Mouse (Mus musculus) adrenal gland, postnatal 14 days (tissue): ENCODE results near the gene Rflnb. TPM values are rescaled to one million over a fixed set of nuclear protein-coding genes. Genes with fewer than 3 reads are reported as not detected.

Experiments
- DNase-seq: peaks from one replicate; pipeline ENCODE4 v3.0.0; 2021; ENCODE audit warnings: mixed read lengths
- total RNA-seq: library from RNA; stranded (reverse); gene quantifications from 2 replicates; pipeline ENCODE4 v1.2.3, GENCODE M21; 2021

Rflnb gene
- total RNA-seq, 1 experiment from 2014 or later = 53.4 TPM

DNA sequence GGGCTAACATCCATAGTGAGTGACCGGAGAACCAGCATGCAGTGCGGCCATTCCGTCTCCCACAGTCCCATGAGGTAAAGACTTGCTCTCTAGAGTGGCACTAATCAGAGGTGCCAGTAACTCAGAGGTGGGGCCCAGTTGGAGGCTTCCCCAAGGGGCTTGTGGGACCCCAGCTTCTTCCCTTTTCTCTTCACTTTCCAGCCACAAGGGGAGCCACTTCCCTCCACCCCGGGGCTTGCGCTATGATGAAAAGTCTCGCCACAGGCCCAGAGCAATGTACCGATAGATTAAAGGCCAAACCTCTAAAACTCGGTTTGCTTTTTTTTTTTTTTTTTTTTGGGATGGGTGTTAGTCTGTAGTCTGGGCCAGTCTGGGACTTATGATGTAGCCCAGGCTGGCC lies 35.7 kb downstream of the Rflnb start:
- no peak for DNase-seq

DNA sequence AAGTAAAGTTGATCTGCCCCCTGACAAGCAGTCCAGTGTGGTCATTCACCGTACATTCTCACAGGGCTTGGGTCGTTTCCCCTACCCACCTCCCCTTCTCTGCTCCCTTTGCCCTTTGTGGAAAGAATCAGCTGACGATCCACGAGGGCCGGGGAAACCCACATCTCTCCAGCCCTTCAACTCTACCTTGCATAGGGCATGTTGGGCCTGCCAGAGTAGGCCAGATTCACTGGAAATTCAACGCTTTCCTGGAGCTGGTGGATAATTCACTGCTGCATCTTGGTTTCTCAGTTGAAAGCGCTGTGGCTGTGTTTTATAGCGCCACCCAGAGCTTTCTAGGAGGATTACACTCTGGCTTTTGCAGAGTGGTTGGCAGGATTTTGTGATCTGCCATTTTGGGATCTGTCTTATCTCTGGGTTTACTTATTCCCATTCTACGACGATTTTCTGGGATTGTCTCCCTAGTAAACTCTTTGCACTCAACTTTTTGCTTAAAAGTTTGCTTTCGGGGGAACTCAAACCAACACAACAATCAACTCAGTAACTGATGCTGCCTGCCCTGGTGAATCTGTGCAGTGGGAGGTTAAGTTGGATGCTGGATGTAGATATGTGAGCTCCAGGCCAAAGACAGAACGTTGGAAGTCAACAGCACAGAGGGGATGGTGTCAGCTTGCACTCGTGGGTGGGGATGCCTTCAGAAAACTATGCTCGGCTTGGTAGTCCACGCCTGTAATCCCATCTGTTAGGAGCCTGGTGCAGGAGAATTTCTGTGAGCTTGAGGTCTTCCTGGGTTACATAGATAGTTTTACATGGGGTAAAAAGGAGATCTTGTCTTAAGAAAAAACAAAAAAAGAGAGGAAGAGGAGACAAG lies 36.4 kb downstream of the Rflnb start:
- no peak for DNase-seq

DNA sequence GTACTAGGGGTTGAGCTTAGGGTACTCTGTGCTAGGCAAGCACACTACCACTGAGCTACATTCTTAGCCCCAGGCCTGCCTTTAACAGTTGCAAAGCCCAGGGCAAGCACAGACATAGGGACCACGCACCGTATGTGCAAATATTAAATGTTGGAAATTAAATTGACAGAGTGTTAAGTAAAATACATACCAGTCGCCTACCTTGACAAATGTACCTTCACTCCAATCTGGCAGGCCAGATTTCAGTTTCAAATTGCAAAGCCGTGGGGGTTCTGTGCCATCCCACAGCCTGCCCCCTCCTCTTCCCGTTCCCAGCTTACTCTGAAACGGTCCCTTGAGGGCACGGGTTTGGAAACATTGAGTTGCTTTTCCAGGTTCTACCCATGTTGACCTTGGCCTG lies 41.6 kb downstream of the Rflnb start:
- no peak for DNase-seq

DNA sequence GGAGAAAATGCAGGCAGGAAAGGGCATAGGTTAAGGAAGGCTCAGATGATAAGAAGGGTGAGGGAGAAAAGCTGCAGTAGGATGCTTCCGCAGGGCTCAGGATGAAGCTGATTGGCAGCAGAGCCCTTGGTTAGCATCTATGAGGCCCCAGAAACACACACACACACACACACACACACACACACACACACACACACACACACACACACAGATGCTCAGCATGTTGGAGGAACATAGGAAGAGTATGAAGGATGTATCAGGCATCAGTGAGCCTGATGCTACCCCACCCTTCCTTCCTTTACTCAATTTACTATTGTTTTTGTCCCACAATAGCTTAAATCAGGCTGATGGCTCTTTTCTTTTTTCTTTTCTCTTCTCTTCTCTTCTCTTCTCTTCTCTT lies 43.0 kb downstream of the Rflnb start:
- no peak for DNase-seq

DNA sequence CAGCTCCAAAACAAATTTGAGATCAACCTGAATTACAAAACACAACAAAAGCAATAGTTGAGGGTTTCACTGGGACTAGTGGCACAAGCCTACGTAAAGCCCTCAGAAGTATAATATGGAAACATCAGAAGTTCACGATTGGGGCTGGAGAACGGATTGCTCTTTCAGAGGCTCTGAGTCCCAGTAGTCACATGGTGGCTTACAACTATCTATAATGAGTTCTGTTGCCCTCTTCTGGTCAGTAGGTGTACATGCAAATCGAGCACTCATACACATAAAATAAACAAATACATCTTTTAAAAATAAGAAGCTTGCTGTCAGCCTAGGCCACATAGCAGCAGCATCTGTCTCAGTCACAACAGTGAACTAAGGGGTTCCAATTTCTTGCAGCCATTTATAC lies 44.4 kb downstream of the Rflnb start:
- DNase-seq = no peak

DNA sequence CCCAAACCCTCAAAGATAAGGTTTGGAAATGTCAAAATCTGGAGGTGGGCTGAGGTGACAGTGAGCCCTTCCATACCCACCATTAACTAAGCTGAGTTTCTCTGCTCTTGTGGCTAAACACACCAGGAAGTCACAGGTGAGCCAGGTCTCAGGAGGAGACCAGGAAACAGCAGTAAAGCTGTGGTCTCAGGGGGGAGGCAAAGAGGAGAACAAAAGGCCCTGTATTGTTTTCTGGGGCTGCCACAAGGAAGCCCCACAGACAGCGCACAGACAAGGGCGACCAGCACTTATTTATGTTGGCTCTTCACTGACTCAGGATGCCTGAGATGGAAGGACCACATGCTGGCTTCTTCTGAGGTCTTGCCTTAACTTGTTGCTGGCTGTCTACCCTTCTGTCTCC lies 47.2 kb downstream of the Rflnb start:
- DNase-seq = no peak

DNA sequence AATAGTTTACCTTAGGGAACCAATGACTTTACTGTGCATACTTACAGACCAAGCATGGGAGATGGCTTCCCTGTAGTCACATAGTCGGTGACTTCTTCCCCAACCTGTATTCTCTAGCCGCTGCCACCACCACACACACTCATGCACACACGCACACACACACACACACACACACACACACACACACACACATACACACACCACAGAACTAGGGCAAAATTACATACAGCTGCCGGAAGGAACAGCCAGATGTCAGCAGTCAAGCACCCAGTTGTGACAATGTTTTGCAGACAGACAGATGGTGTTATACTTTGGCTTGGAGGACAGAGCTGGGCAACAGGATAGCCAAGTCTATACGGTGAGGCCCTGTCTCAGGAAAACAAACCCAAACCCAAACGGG lies 49.5 kb downstream of the Rflnb start:
- DNase-seq = no peak

DNA sequence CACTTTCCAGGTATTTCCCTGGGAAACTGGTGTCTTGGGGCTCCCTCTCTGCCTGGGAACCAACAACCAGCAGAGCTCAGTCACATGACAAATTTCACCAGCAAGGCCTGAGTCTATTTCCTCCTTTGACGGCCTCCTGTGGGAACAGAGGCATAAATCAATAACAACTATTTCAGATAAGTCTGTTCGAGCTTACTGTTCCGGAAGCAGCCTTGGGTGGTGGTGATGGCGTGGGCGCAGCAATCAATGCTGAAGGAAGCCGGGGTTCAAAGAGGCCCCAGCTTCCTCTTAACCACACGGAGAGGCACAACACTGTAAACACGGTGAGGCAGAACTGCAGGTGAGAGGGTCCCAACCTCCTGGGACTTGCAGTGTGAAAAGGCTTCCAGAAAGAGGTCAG lies 50.8 kb downstream of the Rflnb start:
- DNase-seq = peak; percentile 37

DNA sequence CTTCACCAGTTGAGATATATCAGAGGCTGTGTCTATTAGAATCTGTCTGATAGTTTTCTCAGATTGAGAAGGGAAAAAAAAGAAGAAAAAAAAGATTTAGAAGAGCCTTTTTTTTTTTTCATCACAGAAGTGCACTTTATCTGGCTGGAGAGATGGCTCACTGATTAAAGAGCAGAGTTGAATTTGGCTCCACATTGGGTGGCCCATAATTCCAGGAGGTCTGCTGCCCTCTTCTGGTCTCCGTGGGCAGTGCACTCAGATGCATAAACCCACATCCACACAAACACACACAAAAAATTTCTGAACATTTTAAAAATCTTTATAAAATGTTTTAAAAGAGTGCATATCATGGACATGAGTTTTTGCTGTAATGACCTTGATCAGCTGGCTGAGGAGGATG lies 53.6 kb downstream of the Rflnb start:
- no peak for DNase-seq

DNA sequence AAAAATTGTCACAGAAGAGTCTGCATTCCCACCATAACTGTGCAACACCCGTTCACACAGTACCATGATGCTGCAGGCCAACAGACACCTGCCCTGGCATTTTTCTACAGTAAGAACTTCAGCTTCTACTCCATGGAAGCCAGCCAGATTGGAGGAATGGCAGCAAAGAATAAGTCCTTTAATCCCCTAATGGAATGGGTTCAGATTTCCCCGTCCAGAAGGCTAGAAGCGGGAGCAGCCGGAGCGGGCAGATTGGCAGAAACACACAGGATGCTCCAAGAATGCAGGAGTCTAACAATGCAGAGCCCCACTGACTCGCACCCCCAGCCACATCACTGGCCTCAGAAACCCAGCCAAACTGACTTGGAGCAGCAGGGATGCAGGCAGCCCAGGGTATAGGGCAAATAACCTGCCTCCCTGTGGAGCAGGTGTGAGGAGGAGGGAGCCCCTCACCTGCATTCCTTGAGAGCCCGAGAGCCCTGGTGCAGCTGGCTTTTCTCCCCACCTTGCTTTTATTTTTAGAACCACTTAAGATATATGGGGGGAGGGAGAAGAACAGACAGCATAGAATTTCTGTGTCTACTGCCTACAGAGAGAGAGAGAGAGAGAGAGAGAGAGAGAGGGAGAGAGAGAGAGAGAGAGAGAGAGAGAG lies 54.5 kb downstream of the Rflnb start:
- no peak for DNase-seq

DNA sequence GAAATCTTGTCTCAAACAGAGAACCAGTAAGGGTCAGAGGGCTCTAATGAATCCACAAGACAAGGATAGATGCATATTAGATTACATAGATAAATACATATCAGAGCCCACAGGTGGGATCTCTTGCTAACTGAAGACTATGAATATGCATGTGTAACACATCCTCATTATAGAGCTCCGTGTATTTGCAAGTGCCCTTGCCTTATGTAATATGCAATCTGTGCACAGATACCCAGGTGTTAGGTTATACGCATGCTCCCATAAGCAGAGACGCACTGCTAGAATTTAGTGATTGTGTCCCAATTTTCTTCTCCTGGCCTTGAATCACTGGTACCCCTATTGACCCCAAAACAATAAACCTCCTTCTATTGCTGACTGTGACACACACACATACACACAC lies 55.4 kb downstream of the Rflnb start:
- DNase-seq = no peak

DNA sequence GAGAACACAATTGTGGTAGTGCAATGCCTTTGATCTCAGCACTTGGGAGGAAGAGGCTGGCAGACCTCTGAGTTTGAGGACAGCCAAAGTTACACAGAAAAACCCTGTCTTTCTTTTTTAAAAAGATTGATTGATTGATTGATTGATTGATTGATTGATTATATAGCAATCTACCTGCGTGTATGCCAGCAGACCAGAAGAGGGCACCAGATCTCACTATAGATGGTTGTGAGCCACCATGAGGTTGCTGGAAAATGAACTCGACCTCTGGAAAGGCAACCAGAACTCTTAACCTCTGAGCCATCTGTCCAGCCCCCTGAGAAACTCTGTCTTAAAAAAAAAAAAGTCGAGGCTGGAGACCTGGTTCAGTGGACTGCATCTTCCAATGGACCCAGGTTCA lies 57.0 kb downstream of the Rflnb start:
- DNase-seq = no peak

Other genes starting within 250 kb of the Rflnb start
- 12.3 and 16.4 TPM in 2 replicates for gene Doc2b, start 231.7 kb downstream of the Rflnb start, total RNA-seq
- gene Rph3al, start 89.4 kb downstream of the Rflnb start, total RNA-seq = 10.7 and 13.1 TPM in 2 replicates
- not detected in 2 replicates for gene 1700016K19Rik, start 27.9 kb downstream of the Rflnb start, total RNA-seq
- 39.5 and 41.1 TPM in 2 replicates for gene Vps53, start 151.9 kb upstream of the Rflnb start, total RNA-seq
- 7.6 and 8.0 TPM in 2 replicates for gene Fam57a, start 151.9 kb upstream of the Rflnb start, total RNA-seq
- 1.3 TPM in 1 of 2 replicates, not detected in the other for gene Dbil5, start 189.8 kb upstream of the Rflnb start, total RNA-seq
- 6.0 and 7.1 TPM in 2 replicates for gene Gemin4, start 189.9 kb upstream of the Rflnb start, total RNA-seq
- 23.8 and 25.0 TPM in 2 replicates for gene Mrm3, start 215.9 kb upstream of the Rflnb start, total RNA-seq
- 75.2 and 79.0 TPM in 2 replicates for gene Glod4, start 215.9 kb upstream of the Rflnb start, total RNA-seq